Mouse (Mus musculus) olfactory bulb, adult 2 months (tissue): Measurements from ENCODE around the gene Fundc1.

Source experiments
- CTCF ChIP-seq: fragments of 200-500 bp; IDR thresholded peaks from 2 replicates; pipeline ENCODE4 v1.5.1; 2012; ENCODE audit warnings: low read depth, mild to moderate bottlenecking, low read length, moderate library complexity; ENCODE audit not compliant: insufficient read depth
- POLR2A ChIP-seq: fragments of 200-500 bp; IDR thresholded peaks from 2 replicates; pipeline ENCODE4 v1.6.1; 2012; ENCODE audit warnings: mild to moderate bottlenecking, low read depth, low read length, moderate library complexity; ENCODE audit not compliant: insufficient read depth

DNA sequence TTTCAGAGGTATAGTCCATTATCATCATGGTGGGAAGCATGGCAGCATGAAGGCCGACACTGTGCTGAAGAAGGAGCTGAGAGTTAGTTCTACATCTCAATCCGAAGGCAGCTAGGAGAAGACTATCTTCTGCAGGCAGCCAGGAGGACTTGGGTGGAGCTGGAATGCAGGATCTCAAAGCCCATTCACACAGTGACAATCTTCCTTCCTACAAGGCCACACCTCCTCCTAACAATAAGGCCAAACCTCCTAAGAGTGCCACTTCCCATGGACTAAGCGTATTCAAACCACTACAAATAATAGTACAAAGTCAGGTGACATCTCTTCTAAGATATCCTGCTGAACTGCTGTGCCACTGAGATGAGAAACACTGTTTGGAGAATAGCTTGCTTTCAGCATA lies 35.5 kb upstream of the Fundc1 start:
- TF ChIP-seq CTCF (no peak), POLR2A (no peak)
